Mouse (Mus musculus): ENCODE measurements at regions not wholly inside any gene's neighbourhood (a gene's known extent, or its start where the extent isn't known, plus 50 kb on each side); places are given as distances from the start of the nearest gene placed in this dataset.
"Not testable (repeated sequence)": the region's sequence is repeated elsewhere in the genome, so short reads cannot be mapped to it uniquely, and the experiment has no call there.

DNA sequence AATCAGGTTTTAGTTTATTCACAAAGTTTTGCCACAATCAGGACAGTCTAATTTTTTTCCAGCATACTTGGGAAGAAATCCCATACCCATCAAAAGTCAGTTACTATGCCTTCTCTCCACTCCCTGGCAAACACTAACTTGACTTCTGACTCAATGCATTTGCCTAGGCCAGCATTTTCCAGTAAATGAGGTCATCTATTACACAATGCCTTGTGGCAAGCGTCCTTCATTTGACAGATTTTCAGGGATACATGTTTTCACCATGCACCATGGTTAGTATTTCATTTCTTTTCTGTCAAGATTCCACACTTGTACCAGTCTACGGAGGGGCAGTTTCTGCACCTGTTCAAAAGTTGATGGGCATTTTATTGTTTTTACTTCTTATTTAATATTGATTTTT is 88.4 kb upstream of the Slc2a12 start:
- in situ Hi-C loops (cut with MboI, MseI): not testable (repeated sequence)

DNA sequence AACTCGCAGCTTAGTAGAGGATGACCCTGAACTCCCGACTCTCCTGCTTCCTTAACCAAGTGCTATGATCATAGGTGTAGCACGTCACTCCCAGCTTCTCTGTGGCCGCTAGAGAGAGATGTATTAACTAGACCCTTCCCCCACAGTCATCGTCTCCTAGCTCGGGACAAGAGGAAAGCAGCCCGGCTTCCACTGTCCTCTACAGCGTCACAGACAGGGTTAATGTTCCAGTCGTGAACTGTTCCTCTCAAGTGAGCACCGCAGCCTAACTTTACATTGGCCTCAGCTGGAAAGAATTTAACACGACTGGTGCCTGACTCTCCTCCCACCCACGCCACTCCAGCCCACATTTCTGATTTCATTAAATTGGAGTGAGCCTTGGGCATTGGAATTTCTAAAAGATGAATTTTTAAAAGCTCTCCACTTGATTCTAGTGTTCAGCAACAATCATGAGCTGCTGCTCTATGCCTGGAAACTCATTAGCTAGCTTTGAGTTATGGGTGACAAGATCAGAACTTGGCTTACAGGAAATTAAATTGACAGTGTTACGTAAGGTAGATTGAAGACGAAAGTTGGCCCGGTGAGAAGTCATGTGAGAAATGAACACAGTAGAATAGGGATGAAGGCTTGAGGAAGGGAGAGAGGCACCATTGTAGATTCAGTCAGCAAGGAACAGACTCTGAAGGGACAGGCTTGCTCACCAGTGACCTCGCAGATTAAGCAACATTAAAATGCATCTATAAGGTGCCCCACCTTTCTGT is 75.4 kb upstream of the Slc2a12 start:
- in situ Hi-C loops (cut with MboI, MseI): loop anchor here (5.0 kb wide), 1 partner anchor 72 kb away; no protein-coding TSS in a partner anchor

DNA sequence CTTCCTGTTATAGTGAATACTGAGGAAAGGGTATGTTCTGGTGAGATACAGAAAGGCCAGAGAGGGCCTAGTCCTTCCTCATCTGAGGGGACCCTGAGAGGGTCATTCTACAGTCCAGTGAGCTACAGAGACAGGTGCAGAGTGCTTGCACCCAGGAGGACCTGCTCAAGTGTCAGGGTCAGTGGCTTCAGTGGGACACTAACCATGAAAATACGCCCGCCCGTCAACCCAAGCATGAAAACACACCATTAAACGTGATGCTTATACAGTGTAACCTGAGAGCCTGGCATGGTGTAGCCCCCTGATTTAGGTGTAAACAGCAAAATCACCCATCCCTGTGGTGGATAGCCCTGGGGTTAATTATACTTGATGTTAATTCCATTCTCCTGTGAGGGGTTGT is 70.8 kb upstream of the Slc2a12 start:
- in situ Hi-C loops (cut with MboI, MseI): not testable (repeated sequence)

DNA sequence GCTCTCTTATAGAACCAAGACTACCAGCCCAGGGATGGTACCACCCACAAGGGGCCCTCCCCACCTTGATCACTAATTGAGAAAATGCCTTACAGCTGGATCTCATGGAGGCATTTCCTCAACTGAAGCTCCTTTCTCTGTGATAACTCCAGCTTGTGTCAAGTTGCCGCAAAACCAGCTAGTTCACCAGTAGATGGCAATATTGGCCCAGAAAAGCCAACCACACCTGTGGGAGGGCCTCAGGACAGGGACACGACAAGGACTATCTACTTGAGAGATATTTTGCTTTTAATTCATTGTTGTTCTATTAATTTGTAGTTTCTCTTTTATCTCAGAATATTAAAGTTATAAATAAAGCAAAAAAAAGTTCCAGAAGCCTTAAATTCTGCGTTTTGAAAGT is 65.4 kb upstream of the Slc2a12 start:
- in situ Hi-C loops (cut with MboI, MseI): loop anchor here (5.0 kb wide), 2 partner anchors 198 to 508 kb away; no protein-coding TSS in a partner anchor

DNA sequence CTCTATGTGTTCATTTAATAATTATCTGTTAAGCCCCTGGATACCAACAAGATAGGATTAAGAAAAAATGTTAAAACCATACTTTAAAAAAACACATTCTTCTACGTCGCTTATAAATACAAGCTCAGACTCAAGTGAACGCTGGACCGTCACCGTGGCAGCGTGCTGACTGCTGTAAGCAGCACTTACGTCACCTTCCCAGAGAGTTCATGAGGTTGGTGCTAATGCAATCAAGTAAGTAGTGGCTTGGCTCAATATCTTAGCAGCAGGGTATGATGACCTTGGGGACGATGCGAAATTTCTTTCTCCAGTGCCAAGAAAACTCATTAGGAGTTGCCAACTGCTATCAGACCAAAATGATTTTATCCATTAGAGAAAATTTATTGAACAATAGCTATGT is 63.5 kb upstream of the Slc2a12 start:
- in situ Hi-C loops (cut with MboI, MseI): loop anchor here (10.0 kb wide), 1 partner anchor 1184 kb away; no protein-coding TSS in a partner anchor

DNA sequence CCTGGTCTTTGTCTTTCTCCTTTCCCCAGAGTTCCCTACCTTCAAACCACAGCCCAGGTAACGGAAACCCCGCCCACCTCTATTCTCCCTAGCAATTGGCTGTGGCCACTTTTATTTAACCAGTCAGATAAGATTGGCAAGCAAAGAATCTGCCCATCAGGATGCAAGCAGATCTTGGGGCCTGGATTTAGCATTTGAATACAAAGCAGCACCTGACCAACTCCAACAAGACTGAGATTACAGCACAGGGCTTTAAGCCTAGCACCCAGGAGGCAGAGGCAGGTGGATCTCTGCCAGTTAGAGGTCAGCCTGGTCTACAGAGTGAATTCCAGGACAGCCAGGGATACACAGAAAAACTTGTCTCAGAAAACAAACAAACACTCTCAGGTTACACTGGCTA is 61.5 kb upstream of the Slc2a12 start:
- in situ Hi-C loops (cut with MboI, MseI): loop anchor here (10.0 kb wide), 1 partner anchor 1181 kb away; no protein-coding TSS in a partner anchor

DNA sequence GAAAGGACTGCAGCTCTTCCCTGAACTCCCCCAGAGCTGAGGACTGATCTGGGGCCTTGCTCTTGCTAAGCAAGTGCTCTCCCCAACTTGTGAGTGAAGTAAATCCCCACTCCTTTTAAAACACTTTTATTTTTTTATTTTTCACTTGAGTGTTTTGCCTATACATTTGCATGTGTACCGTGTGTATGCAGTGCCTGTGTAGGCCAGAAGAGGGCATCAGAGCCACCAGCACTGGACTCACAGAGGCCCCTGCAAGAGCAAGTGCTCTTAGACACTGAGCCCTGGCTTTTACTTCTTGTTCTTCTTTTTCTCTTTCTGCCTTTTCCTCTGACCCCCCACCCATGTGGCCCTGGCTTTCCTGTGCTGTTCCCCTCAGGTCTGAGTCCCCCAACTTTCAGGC is 56.2 kb upstream of the Slc2a12 start:
- in situ Hi-C loops (cut with MboI, MseI): loop anchor here (10.0 kb wide), 1 partner anchor 1176 kb away; no protein-coding TSS in a partner anchor

DNA sequence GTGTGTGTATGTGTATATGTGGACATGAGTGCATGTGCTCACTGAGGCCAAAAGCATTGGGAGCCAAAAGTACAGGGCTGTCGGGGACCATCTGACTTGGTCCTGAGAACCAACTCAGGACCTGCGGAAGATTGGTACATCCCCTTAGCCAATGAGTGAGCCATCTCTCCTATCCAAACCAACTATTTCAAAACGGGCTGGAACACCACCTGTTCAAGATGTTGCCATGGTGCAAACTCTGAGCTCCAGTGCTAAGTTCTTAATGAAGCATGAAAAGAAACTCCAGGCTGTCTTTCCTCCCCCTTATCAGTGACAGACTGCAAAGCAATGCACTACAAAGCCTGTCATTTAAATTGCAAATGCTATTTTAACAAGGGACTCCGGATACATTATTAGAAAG is 53.1 kb upstream of the Slc2a12 start:
- in situ Hi-C loops (cut with MboI, MseI): not testable (repeated sequence)

DNA sequence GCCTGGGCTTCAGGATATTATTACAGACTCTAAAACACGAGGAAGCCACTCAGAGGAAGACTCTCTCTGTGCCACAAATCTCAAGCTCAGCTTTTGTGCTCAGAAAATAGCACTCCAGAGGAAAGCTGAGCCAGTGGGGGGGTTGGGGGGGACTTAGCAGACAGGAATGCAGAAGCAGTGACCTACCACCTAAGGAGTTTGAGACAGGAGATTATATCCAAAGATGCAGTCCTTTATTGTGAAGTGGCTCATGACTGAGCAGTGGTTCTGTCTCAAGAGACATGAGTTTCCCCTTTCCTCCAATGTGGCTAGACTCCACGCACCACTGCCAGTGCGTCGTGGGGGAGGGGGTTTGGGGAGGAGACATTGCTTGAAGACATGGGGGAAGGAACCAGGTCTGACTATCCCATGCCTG is 52.6 kb upstream of the Slc2a12 start:
- in situ Hi-C loops (cut with MboI, MseI): not testable (repeated sequence)

DNA sequence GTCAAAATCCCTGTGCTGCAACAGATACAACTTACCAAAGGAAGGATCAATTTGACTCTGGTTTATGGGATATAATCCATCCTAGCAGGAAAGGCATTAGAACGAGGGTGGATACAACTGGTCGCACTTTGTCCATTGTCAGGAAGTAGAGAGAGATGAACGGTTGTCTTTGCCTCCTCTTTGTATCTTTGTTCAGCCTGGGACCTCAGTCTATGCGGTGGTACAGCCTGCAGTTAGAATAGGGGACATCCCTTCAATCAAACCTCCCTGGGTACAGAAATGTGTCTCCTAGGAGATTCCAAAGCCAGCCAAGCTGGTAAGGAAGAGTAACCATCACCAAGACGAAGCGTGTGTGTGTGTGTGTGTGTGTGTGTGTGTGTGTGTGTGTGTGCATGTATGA is 52.1 kb upstream of the Slc2a12 start:
- in situ Hi-C loops (cut with MboI, MseI): not testable (repeated sequence)
